Mouse (Mus musculus) kidney, adult 10 weeks (tissue): Measurements from ENCODE around the gene Tmbim1. TPM values are rescaled to one million over a fixed set of nuclear protein-coding genes. Genes with fewer than 3 reads are reported as not detected.

ENCODE experiments used
- polyA plus RNA-seq: library from polyadenylated mRNA; stranded (reverse); fragments of 350-450 nt; fragmentation: Illumina TruSeq; extraction: RNeasy Lipid Tissue Mini Kit (QIAGEN cat#74804); gene quantifications from one replicate; pipeline ENCODE4 v1.2.3, GENCODE M21; 2014; ENCODE audit warnings: low read depth, low replicate concordance

Gene Tmbim1
- polyA plus RNA-seq, result 13.5 TPM

DNA sequence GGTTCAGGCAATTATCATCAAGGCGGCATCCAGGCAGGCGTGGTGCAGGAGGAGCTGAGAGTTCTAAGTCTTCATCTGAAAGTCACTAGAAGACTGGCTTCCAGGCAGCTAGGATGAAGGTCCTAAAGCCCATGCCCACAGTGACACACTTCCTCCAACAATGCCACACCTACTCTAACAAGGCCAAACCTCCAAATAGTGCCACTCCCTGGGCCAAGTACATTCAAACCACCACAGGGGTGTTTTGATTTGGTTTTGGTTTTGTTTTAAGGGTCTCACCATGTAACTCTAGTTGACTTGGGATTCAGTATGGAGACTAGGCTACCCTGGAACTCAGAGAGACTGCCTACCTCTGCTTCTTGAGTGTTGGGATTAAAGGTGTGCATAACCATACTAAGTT is at the start of gene Tmbim1:
TSS of gene Tmbim1 (minus strand) at position 101 of the 400 bp plus-strand sequence.

DNA sequence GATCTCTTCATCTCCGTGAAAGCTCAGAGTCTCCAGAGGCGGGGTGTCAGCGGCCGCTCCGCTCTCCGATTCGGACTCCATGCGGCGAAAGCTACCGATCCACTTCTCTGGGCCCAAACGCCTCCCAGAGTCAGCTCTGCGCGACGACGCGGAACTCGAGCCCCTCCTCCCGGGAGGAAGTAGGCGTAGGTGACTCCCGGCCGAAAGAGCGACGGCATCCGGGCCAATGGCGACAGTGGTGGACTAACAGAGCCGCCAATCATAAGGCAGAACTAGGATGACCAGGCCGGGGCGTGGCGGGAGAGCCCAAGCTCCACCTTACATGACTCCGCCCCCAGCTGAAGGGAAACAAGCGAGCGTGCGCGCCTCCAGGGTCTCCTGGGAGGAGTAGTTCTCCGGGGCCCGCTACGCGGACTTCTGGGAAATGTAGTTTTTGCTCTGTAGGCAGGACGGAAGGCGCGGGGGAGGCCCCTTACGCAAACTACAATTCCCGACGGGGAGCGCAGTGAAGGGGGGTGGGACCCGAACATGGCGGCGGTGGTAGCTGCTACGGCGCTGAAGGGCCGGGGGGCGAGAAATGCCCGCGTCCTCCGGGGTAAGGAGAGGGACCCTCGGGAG is 20.8 kb downstream of the Tmbim1 start, which contains the start of the genes Aamp and Pnkd:
TSS of gene Aamp (minus strand) at position 196 of the 618 bp plus-strand sequence.
TSS of gene Pnkd (plus strand) at position 388 of the 618 bp plus-strand sequence.

DNA sequence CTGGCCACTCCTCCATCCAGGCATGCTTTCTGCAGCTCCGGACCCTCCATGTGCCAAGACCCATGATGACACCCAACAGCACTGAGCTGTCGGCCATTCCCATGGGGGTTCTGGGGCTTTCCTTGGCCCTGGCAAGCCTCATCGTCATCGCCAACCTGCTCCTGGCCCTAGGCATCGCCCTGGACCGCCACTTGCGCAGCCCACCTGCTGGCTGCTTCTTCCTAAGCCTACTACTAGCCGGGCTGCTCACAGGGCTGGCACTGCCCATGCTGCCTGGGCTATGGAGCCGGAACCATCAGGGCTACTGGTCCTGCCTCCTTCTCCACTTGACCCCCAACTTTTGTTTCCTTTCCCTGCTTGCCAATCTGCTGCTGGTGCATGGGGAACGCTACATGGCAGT is 26.9 kb downstream of the Tmbim1 start, which contains the start of gene Gpbar1:
TSS of gene Gpbar1 (plus strand) at position 13 of the 400 bp plus-strand sequence.

Other genes starting within 250 kb of the Tmbim1 start
- 64.9 TPM for gene Tns1, start 181.2 kb downstream of the Tmbim1 start, polyA plus RNA-seq
- gene Rufy4, start 180.1 kb downstream of the Tmbim1 start, polyA plus RNA-seq, result 0.57 TPM
- gene Cxcr2, start 151.6 kb downstream of the Tmbim1 start, polyA plus RNA-seq, result not detected
- gene Cxcr1, start 111.0 kb downstream of the Tmbim1 start, polyA plus RNA-seq, result not detected
- 381 TPM for gene Arpc2, start 69.5 kb downstream of the Tmbim1 start, polyA plus RNA-seq
- not detected for gene Gpbar1, start 27.1 kb downstream of the Tmbim1 start, polyA plus RNA-seq
- 4.0 TPM for gene Aamp, start 20.9 kb downstream of the Tmbim1 start, polyA plus RNA-seq
- gene Pnkd, start 20.7 kb downstream of the Tmbim1 start, polyA plus RNA-seq, result 4.9 TPM
- 0.28 TPM for gene Catip, start 56.5 kb upstream of the Tmbim1 start, polyA plus RNA-seq
- gene Slc11a1, start 69.6 kb upstream of the Tmbim1 start, polyA plus RNA-seq, result not detected
- 19.7 TPM for gene Ctdsp1, start 85.9 kb upstream of the Tmbim1 start, polyA plus RNA-seq
- 29.1 TPM for gene Vil1, start 103.8 kb upstream of the Tmbim1 start, polyA plus RNA-seq
- gene Cnot9, start 200.4 kb upstream of the Tmbim1 start, polyA plus RNA-seq, result 22.3 TPM
- 5.7 TPM for gene Plcd4, start 237.3 kb upstream of the Tmbim1 start, polyA plus RNA-seq
- gene Usp37, start 238.7 kb upstream of the Tmbim1 start, polyA plus RNA-seq, result 12.9 TPM